Mouse (Mus musculus): ENCODE measurements at regions not wholly inside any gene's neighbourhood (a gene's known extent, or its start where the extent isn't known, plus 50 kb on each side); places are given as distances from the start of the nearest gene placed in this dataset.

DNA sequence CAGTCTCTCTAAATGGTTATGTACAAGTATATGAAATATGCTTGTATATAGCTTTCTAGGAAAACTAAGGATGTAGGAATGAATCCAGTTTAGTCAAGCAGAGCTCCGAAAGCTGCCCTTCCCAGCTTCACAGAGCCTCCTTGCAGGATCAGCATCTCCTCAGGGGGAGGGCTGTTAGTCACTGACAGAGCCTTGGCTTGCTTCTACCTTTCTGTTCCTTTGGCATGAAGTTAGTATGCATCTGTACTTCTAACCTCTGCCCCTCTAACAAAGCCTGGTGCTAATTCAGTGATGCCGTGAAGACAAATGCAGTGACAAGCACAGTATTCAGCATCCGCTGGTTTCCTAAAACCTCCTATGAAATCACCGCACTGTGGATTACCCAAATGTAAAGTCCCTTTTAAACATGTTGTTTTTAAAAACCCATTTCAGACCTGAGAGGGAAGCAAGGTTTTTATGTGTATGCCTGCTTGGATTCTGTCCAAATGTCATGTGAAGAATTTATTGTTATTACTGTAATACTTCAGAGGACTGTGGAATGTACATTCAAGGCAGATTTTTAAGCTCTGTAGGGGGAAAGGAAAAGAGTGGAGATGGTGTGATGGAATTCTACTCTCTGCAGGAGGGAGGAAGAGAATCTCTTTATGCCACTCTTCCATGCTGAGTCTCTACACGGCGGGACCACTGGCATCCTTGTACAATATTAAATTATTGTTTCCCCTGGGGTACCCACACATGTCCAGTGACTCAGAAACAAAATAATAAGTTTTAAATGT is 86.1 kb upstream of the Dkk2 start:
- Histone ChIP-seq H3K4me3 (no peak overlapping the region), H3K27ac (no peak overlapping the region)
- TF ChIP-seq CTCF (IDR thresholded peaks at IDR 0.05), result no peak
- no peak for DNase-seq (ENCODE audit: extremely low spot score in 1 of 2, low spot score in 2 of 2)
- intact Hi-C loops (cut with DNase I), result no loop called here

DNA sequence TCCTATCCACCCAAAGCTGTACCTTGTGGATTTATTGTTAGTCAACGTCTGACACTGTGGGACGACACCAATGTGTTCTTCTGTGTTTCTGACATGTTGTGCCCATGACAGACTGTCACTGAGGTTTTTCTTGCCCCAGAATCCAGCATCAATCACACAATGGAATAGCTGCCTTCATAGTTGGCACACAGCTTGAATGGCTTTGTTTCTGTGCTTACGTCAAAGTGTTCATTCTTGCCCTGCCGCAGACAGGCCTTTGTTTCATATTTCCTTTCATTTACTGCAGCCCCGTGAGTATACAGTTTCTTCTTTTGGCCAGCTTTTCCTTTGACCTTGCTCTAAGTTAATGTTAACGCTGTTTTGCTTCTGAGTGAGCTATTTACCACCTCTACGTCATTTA is 78.9 kb upstream of the Dkk2 start:
- no peak for TF ChIP-seq CTCF (IDR thresholded peaks at IDR 0.05)
- intact Hi-C loops (cut with DNase I), result no loop called here
- Histone ChIP-seq H3K27ac (no peak overlapping the region), H3K4me3 (no peak overlapping the region)
- DNase-seq (ENCODE audit: extremely low spot score in 1 of 2, low spot score in 2 of 2), result no peak

- H3K4me3 ChIP-seq, result no peak overlapping the region
- TF ChIP-seq CTCF (IDR thresholded peaks at IDR 0.05), result no peak
- H3K27ac ChIP-seq, result no peak overlapping the region
- intact Hi-C loops (cut with DNase I), result no loop called here
- no peak for DNase-seq (ENCODE audit: extremely low spot score in 1 of 2, low spot score in 2 of 2)
These were observed 78.2 kb upstream of the Dkk2 start for GRCm38 (mm10) chr3:132006912-132007311.

DNA sequence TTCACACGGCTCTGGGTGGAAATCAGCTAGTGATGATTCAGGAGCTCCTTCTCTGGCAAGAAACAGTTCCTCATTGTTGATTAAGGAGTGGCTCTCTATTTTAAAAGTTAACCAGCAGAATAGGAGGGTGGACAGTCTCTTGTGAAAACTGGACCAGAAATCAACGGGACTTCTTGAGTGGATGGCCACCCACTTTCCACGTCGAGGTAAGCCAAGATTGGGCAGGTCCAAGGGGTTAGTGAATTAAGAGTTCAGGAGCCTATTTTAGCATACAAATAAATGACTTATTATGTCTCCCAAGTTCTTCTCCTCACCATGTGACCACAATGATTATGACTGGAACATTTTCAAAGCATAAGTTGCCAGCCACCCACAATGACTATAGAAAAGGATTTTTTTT is 77.7 kb upstream of the Dkk2 start:
- Histone ChIP-seq H3K27ac (no peak overlapping the region), H3K4me3 (no peak overlapping the region)
- no peak for DNase-seq (ENCODE audit: extremely low spot score in 1 of 2, low spot score in 2 of 2)
- intact Hi-C loops (cut with DNase I), result no loop called here
- no peak for TF ChIP-seq CTCF (IDR thresholded peaks at IDR 0.05)

GRCm38 (mm10) chr3:132015205-132015604 is 69.9 kb upstream of the Dkk2 start:
- DNase-seq (ENCODE audit: extremely low spot score in 1 of 2, low spot score in 2 of 2), result no peak
- intact Hi-C loops (cut with DNase I), result no loop called here
- no peak for TF ChIP-seq CTCF (IDR thresholded peaks at IDR 0.05)
- H3K4me3 ChIP-seq, result no peak overlapping the region
- H3K27ac ChIP-seq, result no peak overlapping the region

DNA sequence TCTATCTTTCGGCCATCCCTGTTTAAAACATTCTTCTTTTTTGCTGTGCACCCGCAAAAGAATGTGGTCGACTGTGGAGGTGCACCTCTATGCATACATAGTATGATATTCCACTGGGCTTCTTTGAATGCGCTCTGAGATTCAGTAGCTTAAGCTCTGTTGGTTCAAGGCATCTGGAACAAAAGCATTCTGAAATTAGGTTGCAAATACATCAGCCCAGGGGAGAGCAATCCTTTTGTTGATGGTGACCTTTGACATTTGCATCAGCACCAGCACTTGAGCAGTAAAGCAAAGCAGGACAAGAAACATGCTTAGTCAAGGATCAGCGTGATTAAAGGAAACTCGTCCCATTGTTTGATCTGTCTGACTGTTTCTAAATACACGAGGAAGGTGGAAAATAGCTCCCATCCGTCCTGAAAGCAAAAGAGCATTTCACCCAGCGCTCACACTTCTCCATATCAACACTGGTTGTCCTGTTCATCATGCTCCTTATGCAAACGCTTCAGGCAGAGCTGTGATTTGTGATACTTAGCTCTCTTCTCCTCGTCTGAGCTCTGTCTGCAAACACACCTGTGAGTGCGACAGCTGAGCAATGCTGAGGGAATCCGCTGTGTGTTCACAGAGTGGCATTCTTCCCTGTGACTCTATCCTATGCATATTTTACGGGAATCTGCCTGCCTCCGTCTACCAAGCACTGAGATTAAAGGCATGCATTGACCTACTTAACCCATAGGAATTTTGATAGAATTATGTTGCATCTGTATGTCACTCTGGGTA is 67.4 kb upstream of the Dkk2 start:
- no peak for TF ChIP-seq CTCF (IDR thresholded peaks at IDR 0.05)
- Histone ChIP-seq H3K27ac (no peak overlapping the region), H3K4me3 (no peak overlapping the region)
- intact Hi-C loops (cut with DNase I), result no loop called here
- no peak for DNase-seq (ENCODE audit: extremely low spot score in 1 of 2, low spot score in 2 of 2)

GRCm38 (mm10) chr3:132018505-132018904 is 66.6 kb upstream of the Dkk2 start:
- no peak overlapping the region for H3K4me3 ChIP-seq
- no peak for TF ChIP-seq CTCF (IDR thresholded peaks at IDR 0.05)
- intact Hi-C loops (cut with DNase I), result no loop called here
- DNase-seq (ENCODE audit: extremely low spot score in 1 of 2, low spot score in 2 of 2), result no peak
- no peak overlapping the region for H3K27ac ChIP-seq

DNA sequence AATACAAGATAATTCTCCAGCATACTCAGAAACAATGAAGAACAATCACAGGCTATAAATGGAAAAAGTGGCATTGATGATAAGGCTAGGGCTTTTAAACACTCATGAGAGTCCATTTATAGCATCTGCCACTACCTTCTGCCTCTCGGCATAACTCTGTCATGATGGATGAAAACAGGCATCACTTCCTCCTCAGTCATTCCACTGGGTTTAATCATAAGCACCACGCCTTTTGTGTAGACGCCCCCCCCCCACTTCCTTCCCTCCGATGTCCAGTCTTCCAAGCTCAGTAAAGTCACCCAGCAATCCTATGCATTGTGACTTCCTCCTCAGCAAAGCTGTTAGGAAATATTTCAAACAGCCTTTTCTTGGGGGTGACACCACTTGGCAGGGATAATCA is 63.1 kb upstream of the Dkk2 start:
- intact Hi-C loops (cut with DNase I), result no loop called here
- DNase-seq (ENCODE audit: extremely low spot score in 1 of 2, low spot score in 2 of 2), result no peak
- TF ChIP-seq CTCF (IDR thresholded peaks at IDR 0.05), result no peak
- Histone ChIP-seq H3K4me3 (no peak overlapping the region), H3K27ac (no peak overlapping the region)

- intact Hi-C loops (cut with DNase I), result no loop called here
These were observed 61.8 kb upstream of the Dkk2 start for GRCm38 (mm10) chr3:132023342-132023741.

DNA sequence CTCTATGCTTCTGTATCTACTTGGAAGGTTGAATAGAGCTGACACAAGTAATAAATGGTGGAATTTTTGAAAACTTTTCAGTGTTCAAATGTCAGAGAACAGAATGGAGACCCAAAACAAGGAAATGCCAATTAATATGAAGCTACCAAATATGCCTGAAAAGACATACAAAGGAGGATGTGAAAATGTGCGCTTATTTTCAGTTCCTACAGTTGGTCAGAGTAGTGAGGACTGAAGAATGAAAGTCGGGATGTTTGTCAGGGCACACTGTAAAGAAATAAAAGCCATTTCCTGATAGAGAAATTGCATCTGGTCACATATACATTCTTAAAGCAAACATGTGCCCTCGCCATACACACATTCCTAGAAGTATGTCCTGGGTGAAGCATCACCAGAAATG is 56.0 kb upstream of the Dkk2 start:
- H3K4me3 ChIP-seq, result no peak overlapping the region
- H3K27ac ChIP-seq, result no peak overlapping the region
- TF ChIP-seq CTCF (IDR thresholded peaks at IDR 0.05), result no peak
- no peak for DNase-seq (ENCODE audit: extremely low spot score in 1 of 2, low spot score in 2 of 2)
- intact Hi-C loops (cut with DNase I), result no loop called here

More at GRCm38 (mm10) chr3:132023342-132023741, 61.8 kb upstream of the Dkk2 start:
- no peak for DNase-seq (ENCODE audit: extremely low spot score in 1 of 2, low spot score in 2 of 2)
- Histone ChIP-seq H3K27ac (no peak overlapping the region), H3K4me3 (no peak overlapping the region)
- no peak for TF ChIP-seq CTCF (IDR thresholded peaks at IDR 0.05)

GRCm38 (mm10) chr3:132033078-132033713 is 51.9 kb upstream of the Dkk2 start:
- Histone ChIP-seq H3K4me3 (no peak overlapping the region), H3K27ac (no peak overlapping the region)
- no peak for DNase-seq (ENCODE audit: extremely low spot score in 1 of 2, low spot score in 2 of 2)
- intact Hi-C loops (cut with DNase I), result no loop called here
- TF ChIP-seq CTCF (IDR thresholded peaks at IDR 0.05), result no peak

GRCm38 (mm10) chr3:132035176-132035575 is 49.9 kb upstream of the Dkk2 start:
- no peak overlapping the region for H3K4me3 ChIP-seq
- DNase-seq (ENCODE audit: extremely low spot score in 1 of 2, low spot score in 2 of 2), result no peak
- H3K27ac ChIP-seq, result no peak overlapping the region
- TF ChIP-seq CTCF (IDR thresholded peaks at IDR 0.05), result no peak
- intact Hi-C loops (cut with DNase I), result no loop called here

Measured in left cerebral cortex, adult 2 months (tissue).